Mouse (Mus musculus) liver, embryonic 14.5 days (tissue): ENCODE measurements at regions not wholly inside any gene's neighbourhood (a gene's known extent, or its start where the extent isn't known, plus 50 kb on each side); places are given as distances from the start of the nearest gene placed in this dataset.

Experiments used
- CTCF ChIP-seq: IDR thresholded peaks from 2 replicates; pipeline ENCODE4 v1.5.1; 2016; ENCODE audit warnings: antibody characterized with exemption, low read depth, control low read depth
- EP300 ChIP-seq: IDR thresholded peaks from 2 replicates; pipeline ENCODE4 v1.6.1; 2016; ENCODE audit warnings: antibody characterized with exemption, low read depth

GRCm38 (mm10) chr14:86489872-86490631 lies 651.0 kb downstream of the Diaph3 start:
- TF ChIP-seq CTCF (no peak), EP300 (no peak)
